Mouse (Mus musculus) heart, embryonic 11.5 days (tissue): ENCODE data around the gene Prcc. TPM values are rescaled to one million over a fixed set of nuclear protein-coding genes. Genes with fewer than 3 reads are reported as not detected.
A peak's percentile ranks its signal among the peaks of the same experiment; 100 is the strongest.
"Not testable (repeated sequence)": the region's sequence is repeated elsewhere in the genome, so short reads cannot be mapped to it uniquely, and the experiment has no call there.

Experiments
- ATAC-seq: fragments of 200-750 bp; cut with Nextera tagmentation; replicated peaks from 2 replicates; pipeline ENCODE4 v1.8.0; 2017; ENCODE audit warnings: moderate library complexity; ENCODE audit not compliant: insufficient number of reproducible peaks, low FRiP score, low TSS enrichment
- H3K27ac ChIP-seq: fragments of 300-500 bp; sonication (generic); 2 replicates; pipeline ENCODE4 v1.5.1; 2014; ENCODE audit warnings: mild to moderate bottlenecking, low read depth, low read length
- H3K27me3 ChIP-seq: fragments of 300-500 bp; sonication (generic); 2 replicates; pipeline ENCODE4 v1.6.1; 2014; ENCODE audit warnings: mild to moderate bottlenecking, low read length, mixed read lengths; ENCODE audit not compliant: control insufficient read depth, insufficient read depth
- H3K36me3 ChIP-seq: fragments of 300-500 bp; sonication (generic); 2 replicates; pipeline ENCODE4 v1.6.1; 2014; ENCODE audit warnings: mild to moderate bottlenecking, low read length, moderate library complexity, mixed read lengths; ENCODE audit not compliant: control insufficient read depth, insufficient read depth
- H3K4me1 ChIP-seq: fragments of 300-500 bp; sonication (generic); 2 replicates; pipeline ENCODE4 v1.6.1; 2014; ENCODE audit warnings: low read length; ENCODE audit not compliant: control insufficient read depth, insufficient read depth
- H3K4me2 ChIP-seq: fragments of 300-500 bp; sonication (generic); 2 replicates; pipeline ENCODE4 v1.6.1; 2014; ENCODE audit warnings: mild to moderate bottlenecking, moderate library complexity
- H3K4me3 ChIP-seq: fragments of 300-500 bp; sonication (generic); 2 replicates; pipeline ENCODE4 v1.5.1; 2014; ENCODE audit warnings: low read depth, low read length
- H3K9ac ChIP-seq: fragments of 300-500 bp; sonication (generic); 2 replicates; pipeline ENCODE4 v1.6.1; 2014; ENCODE audit warnings: mild to moderate bottlenecking, low read depth, low read length, moderate library complexity
- H3K9me3 ChIP-seq: fragments of 300-500 bp; sonication (generic); replicated peaks from 2 replicates; pipeline ENCODE4 v1.6.1; 2016; ENCODE audit warnings: low read length; ENCODE audit not compliant: control insufficient read depth
- WGBS: fragments of 180-500 bp; shearing (Covaris S2); extraction: QIAGEN DNeasy Blood & Tissue Kit; methylation state at CpG from one replicate; pipeline ENCODE4 v1.1.7; 2014; ENCODE audit not compliant: insufficient replicate concordance; 5-methylcytosine and 5-hydroxymethylcytosine counted together
- polyA plus RNA-seq: library from polyadenylated mRNA; unstranded; fragments of >200 nt; fragmentation: Nextera tagmentation; extraction: Ambion mirVana; gene quantifications from 2 replicates; pipeline ENCODE4 v1.2.1, GENCODE M21; 2014

The Prcc gene
- polyA plus RNA-seq, 1 experiment from 2014 or later = 14.5 TPM

DNA sequence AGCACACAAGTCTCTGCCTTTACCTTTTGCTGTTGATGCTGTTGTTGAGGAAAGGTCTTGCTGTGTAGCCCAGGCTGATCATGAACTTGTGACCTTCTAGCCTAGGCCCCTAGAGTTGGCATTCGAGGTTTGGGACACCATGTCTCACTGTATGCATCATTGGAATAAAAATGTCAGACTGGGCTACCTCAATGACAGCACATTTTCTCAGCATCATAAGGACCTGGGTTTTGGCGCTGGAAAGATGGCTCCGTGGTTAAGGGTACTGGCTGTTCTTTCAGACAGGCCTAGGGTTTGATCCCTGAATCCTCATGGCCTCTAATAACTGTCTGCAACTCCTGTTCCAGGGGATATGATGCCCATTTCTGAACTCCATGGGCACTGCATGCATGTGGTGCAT is 14.4 kb upstream of the Prcc start:
- Histone ChIP-seq H3K9ac (no peak overlapping the region), H3K27me3 (no peaks in the 10 kb centered on the region), H3K36me3 (no peaks in the 10 kb centered on the region), H3K4me3 (no peak overlapping the region), H3K27ac (no peak overlapping the region), H3K4me2 (no peak overlapping the region), H3K9me3 (no peaks in the 10 kb centered on the region), H3K4me1 (peaks cover 7% of the 10 kb centered on the region; the same call in 1 of the 2 replicates)
- ATAC-seq = no peak
- 87% methylated on average over 3 of the region's 3 CpGs for WGBS

DNA sequence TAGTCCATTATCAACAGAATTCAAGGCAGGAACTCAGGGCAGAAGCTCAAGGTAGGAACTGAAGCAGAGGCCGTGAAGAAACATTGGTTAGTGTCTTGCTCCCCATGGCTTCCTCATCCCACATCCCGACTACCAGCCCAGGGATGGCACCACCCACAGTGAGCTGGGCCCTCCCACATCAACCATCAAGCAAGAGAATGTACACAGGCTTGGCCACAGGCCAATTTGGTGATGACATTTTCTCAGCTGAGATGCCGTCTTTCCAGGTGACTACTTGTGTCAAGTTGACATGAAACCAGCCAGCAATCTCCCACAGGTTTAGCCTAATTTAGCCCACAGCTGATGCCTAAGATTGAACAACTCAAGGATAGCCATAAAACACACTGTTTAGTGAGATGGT is 13.9 kb upstream of the Prcc start:
- H3K36me3 ChIP-seq = no peaks in the 10 kb centered on the region

DNA sequence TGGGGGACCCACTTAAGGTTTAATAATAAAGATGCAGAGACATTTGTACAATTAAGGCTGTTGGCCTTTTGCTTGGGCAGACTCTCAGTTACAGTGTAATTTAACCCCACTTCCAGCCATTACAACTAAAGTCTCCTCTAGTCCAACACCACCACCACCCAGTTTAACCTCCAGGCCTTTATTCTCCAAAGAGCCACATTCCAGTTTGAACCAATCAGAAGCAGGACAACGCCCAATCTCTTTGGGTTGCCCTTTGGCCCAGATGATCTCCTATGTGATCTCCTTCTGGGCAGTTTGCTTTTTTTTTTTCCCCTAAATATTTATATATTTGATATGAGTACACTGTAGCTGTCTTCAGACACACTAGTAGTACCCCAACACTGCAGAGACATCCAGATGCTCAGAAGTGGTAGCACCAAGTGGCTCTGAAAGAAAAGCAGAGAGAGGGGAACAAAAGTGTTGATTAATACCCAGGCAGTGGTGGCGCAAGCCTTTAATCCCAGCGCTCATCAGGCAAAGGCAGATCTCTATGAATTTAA is 8.0 kb upstream of the Prcc start:
- no peaks in the 10 kb centered on the region for H3K36me3 ChIP-seq
- no peak overlapping the region for H3K4me3 ChIP-seq
- no peak overlapping the region for H3K4me2 ChIP-seq
- WGBS = 72% methylated on average over 3 of the region's 3 CpGs
- H3K9me3 ChIP-seq = no peaks in the 10 kb centered on the region
- no peak overlapping the region for H3K9ac ChIP-seq
- no peaks in the 10 kb centered on the region for H3K4me1 ChIP-seq
- no peak overlapping the region for H3K27ac ChIP-seq
- no peak for ATAC-seq
- H3K27me3 ChIP-seq = no peaks in the 10 kb centered on the region

More for the DNA sequence above, 13.9 kb upstream of the Prcc start:
- Histone ChIP-seq H3K4me3 (no peak overlapping the region), H3K27ac (no peak overlapping the region), H3K9me3 (no peaks in the 10 kb centered on the region), H3K9ac (no peak overlapping the region), H3K4me2 (no peak overlapping the region), H3K4me1 (peaks cover 7% of the 10 kb centered on the region; the same call in 1 of the 2 replicates), H3K27me3 (no peaks in the 10 kb centered on the region)
- WGBS = 72% methylated on average over 3 of the region's 3 CpGs
- no peak for ATAC-seq

DNA sequence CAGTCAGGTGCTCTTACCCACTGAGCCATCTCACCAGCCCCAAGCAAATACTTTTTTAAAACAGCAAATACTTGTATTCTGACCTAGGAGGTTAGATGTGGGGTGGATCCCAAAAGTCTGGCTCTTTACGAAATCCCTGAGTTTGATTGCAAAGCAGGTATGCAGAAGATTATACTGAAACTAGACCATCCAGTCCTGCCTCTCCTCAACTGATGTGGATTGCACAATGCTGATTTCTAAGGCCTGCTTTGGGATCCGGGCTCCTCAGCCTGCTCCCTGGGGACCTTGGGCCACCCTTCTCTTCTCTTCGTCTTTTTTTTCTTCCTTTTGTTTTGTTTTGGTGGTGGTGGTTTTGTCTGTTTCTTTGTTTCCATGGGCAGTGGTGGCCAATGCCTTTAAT is 6.1 kb upstream of the Prcc start:
- Histone ChIP-seq H3K27me3 (no peaks in the 10 kb centered on the region), H3K27ac (no peak overlapping the region), H3K4me1 (no peaks in the 10 kb centered on the region), H3K4me3 (no peak overlapping the region), H3K36me3 (no peaks in the 10 kb centered on the region), H3K4me2 (no peak overlapping the region), H3K9ac (no peak overlapping the region), H3K9me3 (0 out of 2 replicates have a peak, but pooled peaks cover 2% of the 10 kb centered on the region)
- WGBS = 69% methylated on average over 3 of the region's 3 CpGs
- ATAC-seq = no peak

DNA sequence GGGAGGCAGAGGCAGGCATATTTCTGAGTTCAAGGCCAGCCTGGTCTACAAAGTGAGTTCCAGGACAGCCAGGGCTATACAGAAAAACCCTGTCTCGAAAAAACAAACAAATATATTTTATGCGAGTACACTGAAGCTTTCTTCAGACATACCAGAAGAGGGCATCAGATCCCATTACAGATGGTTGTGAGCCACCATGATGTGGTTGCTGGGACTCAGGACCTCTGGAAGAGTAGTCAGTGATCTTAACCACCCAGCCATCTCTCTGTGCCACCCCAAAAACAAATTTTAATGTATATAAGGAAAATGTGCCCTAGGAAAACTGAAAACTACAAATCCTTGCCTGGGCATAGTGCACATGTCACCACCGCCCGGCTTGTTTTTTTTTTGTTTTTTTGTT is 2.0 kb upstream of the Prcc start:
- H3K4me1 ChIP-seq = peaks cover 17% of the 10 kb centered on the region
- H3K9me3 ChIP-seq, H3K4me2 ChIP-seq, H3K27me3 ChIP-seq, H3K36me3 ChIP-seq, H3K4me3 ChIP-seq, H3K9ac ChIP-seq, H3K27ac ChIP-seq, ATAC-seq: not testable (repeated sequence)
- 81% methylated on average over 4 of the region's 4 CpGs for WGBS

DNA sequence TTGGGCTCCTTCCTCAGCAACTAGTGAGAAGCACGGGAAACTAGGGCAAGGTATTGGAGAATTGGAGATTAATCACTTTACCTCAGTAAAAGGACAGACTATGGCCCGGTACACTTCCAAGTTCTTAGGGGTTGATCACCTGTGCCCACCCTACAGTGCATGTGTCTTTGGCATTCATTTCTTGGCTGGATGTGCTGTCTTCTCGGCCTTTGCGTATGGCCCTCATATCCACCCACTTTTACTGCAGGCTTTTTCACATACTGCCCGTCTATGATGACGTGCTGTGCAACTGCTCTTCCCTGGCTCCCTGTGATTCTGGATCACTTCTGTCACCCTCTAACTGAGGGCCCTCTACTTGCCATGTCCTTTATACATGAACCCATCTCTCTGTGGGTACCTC is 1.0 kb upstream of the Prcc start:
- H3K36me3 ChIP-seq = no peaks in the 10 kb centered on the region
- H3K9me3 ChIP-seq = 0 out of 2 replicates have a peak, but pooled peaks cover 2% of the 10 kb centered on the region
- no peak overlapping the region for H3K27ac ChIP-seq
- peaks cover 17% of the 10 kb centered on the region for H3K4me1 ChIP-seq
- peak overlapping the region; percentile 90; the same call in 1 of the 2 replicates for H3K4me3 ChIP-seq
- H3K27me3 ChIP-seq = no peaks in the 10 kb centered on the region
- H3K4me2 ChIP-seq = peak overlapping the region; percentile 60
- no peak for ATAC-seq
- WGBS = 87% methylated on average over 6 of the region's 6 CpGs
- H3K9ac ChIP-seq = no peak overlapping the region

DNA sequence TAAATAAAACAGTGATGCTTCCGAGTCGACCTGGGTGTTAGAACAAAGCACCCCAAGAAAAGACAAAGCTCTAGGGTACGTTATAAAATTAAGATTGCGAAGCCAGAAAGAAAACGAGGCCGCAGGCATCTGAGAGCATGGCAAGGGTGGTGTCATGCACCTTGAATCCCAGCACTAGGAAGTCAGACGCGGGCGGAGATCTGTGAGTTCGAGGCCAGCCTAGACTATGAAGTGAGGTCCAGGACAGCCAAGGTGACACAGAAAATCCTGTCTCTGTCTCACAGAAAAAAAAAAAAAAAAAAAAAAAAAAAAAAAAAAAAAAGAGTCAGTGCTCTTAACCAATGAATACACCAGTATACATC is 577 bp upstream of the Prcc start:
- 0 out of 2 replicates have a peak overlapping the region, but pooled peaks have one; percentile 50 for H3K9ac ChIP-seq
- no peak overlapping the region for H3K27ac ChIP-seq
- peak overlapping the region; percentile 90 for H3K4me3 ChIP-seq
- 0 out of 2 replicates have a peak, but pooled peaks cover 2% of the 10 kb centered on the region for H3K9me3 ChIP-seq
- no peaks in the 10 kb centered on the region for H3K36me3 ChIP-seq
- H3K4me2 ChIP-seq = peak overlapping the region; percentile 60
- WGBS = 12% methylated on average over 10 of the region's 10 CpGs
- ATAC-seq = no peak
- H3K27me3 ChIP-seq = no peaks in the 10 kb centered on the region
- peaks cover 17% of the 10 kb centered on the region for H3K4me1 ChIP-seq

DNA sequence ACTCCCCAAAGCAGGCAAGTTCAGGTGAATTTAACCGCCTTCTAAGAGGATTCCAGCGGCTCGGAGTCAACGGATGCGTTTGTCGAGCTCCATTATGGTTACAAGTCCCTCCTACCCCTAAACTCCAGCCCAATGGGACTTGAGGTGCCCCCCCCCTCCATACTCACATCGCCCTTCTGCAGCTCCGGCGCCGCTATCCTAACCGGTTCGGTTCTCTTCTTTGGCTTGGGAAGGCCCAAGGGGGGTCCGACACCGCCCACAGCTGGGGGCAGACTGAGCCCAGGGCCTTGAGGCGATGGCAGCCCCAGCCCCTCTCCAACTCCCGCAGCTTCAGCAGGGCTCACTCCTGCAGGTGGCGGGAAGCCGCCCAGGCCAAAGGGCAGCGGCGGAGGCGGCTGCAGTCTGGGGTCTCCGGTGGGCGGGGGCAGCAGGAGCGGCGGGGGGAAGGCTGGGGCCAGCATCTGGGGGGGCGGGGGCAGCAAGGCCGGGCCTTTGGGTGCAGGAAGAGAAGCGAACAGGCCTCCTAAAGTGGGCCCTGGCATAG is 628 bp downstream of the Prcc start:
- Histone ChIP-seq H3K36me3 (peaks cover 5% of the 10 kb centered on the region; the same call in 1 of the 2 replicates), H3K9me3 (0 out of 2 replicates have a peak, but pooled peaks cover 2% of the 10 kb centered on the region), H3K27ac (peak overlapping the region; percentile 92), H3K9ac (peak overlapping the region; percentile 95), H3K4me2 (peak overlapping the region; percentile 96), H3K4me1 (peaks cover 17% of the 10 kb centered on the region), H3K4me3 (peak overlapping the region; percentile 90), H3K27me3 (no peaks in the 10 kb centered on the region)
- peak; percentile 11; the same call in 1 of the 2 replicates for ATAC-seq
- WGBS = under 1% methylated on average over 27 of the region's 28 CpGs

DNA sequence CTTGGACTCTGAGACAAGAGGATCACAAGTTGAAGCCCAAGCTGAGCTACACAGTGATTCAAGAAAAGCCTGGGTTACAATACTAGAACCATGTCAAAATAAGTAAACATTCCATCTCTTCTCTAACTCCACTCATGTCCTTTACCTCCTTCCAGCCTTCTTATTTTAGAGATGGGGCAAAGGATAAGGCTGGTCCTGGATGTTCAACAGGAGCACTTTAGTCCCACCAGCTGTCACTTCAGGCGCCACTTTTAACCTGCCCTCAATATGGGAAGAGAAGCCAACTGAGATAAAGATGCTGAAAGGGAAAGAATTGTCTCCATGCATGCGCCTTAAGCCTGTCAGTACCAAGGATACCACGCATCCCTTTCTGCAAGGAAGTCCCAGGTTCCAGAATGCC is 1.1 kb downstream of the Prcc start:
- Histone ChIP-seq H3K9me3 (0 out of 2 replicates have a peak, but pooled peaks cover 2% of the 10 kb centered on the region), H3K9ac (peak overlapping the region; percentile 95), H3K36me3 (peaks cover 5% of the 10 kb centered on the region; the same call in 1 of the 2 replicates), H3K4me2 (peak overlapping the region; percentile 96), H3K27me3 (no peaks in the 10 kb centered on the region), H3K4me1 (peaks cover 17% of the 10 kb centered on the region), H3K27ac (peak overlapping the region; percentile 92; the same call in 1 of the 2 replicates), H3K4me3 (peak overlapping the region; percentile 90)
- WGBS = 3% methylated on average over 3 of the region's 3 CpGs
- no peak for ATAC-seq
